Mouse (Mus musculus): ENCODE data around the gene Nthl1. TPM values are rescaled to one million over a fixed set of nuclear protein-coding genes. Genes with fewer than 3 reads are reported as not detected.
A peak's percentile ranks its signal among the peaks of the same experiment; 100 is the strongest.

Nthl1 gene
- polyA plus RNA-seq, 1 experiment from 2014 or later: 33.4 TPM

DNA sequence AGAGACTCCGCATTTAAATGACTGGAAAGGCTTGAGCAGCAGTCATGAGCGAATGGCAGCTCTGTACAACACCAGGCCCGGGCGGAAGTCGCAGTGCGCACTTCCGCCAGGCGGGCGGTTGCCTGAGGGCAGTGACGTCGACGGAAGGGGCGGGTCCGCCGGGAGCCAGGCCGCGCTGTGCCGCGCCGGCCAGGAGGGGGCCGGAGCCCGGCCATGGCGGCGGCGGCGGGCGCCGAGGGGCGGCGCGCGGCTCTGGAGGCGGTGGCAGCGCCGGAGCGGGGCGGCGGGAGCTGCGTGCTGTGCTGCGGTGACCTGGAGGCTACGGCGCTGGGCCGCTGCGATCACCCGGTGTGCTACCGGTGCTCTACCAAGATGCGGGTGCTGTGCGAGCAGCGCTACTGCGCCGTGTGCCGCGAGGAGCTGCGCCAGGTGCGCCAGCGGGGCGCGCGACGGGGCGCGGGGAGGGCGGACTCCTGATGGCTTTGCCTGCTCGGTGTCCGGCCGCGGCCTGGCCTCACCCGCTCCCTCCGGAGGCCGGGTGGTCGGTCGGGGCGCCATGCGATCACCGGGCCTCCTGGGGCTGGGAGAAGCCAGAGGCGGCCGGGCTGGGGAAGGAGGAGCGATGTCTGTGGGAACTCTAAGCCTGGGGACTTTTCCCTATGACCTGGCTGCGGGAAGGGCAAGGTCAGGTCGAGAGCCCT lies 37.2 kb downstream of the Nthl1 start, which contains the start of gene Zfp598:
Gene Zfp598 (plus strand): TSS at position 143 of the 701 bp plus-strand sequence.
- DNase-seq (ENCODE audit: low read depth, low spot score) (peak; percentile 51), ATAC-seq (peak; percentile 85)
- CTCF ChIA-PET: interaction anchor here (0.9 to 1.7 kb wide), 9 partner anchors 8 to 197 kb away, joined by 3 to 5 read pairs (median 3); partner anchors contain the start of genes Nthl1, Traf7 and Tsc2
- in situ Hi-C loops (cut with MboI; ENCODE audit: low pct_unique_long_range_greater_than_20kb): no loop called here
- no peaks in the 10 kb centered on the region for H3K27me3 ChIP-seq
- POLR2A ChIA-PET: interaction anchor here (0.7 to 2.0 kb wide), 9 partner anchors 12 to 197 kb away, joined by 3 to 7 read pairs (median 4); partner anchors contain the start of genes Nthl1, Syngr3, Tbl3 and Tsc2
- no peak for TF ChIP-seq CTCF (IDR thresholded peaks at IDR 0.05)

DNA sequence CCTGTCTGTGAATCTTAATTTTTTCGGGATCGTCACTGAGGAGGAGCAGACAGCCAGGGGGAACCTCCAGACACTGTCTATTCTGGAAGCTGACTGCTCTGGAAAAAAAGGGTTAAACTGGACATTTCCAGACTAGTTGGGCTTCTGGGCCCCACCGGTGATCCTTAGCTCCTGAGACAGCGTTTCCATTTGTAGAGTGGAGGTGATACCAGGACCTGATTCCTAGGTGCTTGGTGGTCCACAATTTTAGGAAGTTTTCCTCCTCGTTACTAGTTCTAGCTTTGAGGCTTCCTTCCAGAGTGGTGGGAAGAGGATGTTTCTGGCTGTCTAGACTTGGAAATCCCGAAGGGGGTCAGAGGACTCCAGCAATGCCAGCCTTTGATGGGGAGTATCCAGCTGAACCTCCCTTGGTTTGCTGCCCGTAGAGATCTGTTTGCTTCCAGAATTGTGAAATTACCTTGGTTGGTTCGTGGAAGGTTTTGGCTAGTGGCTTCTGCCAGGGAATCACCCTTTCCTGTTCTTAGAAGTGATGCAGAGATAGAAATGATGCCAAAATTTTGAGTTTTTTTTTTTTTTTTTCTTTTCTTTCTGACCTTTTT lies 37.9 kb downstream of the Nthl1 start:
- H3K27me3 ChIP-seq: no peaks in the 10 kb centered on the region
- in situ Hi-C loops (cut with MboI; ENCODE audit: low pct_unique_long_range_greater_than_20kb): no loop called here
- ATAC-seq: no peak
- no peak for DNase-seq (ENCODE audit: low read depth, low spot score)
- CTCF ChIA-PET: interaction anchor here (1.1 to 1.7 kb wide), 5 partner anchors 19 to 198 kb away, joined by 3 to 5 read pairs (median 4); partner anchors contain the start of genes Nthl1 and Tsc2
- no peak for TF ChIP-seq CTCF (IDR thresholded peaks at IDR 0.05)
- POLR2A ChIA-PET: interaction anchor here (0.8 to 2.0 kb wide), 9 partner anchors 15 to 197 kb away, joined by 3 to 7 read pairs (median 4); partner anchors contain the start of genes Nthl1, Syngr3, Tbl3 and Tsc2

DNA sequence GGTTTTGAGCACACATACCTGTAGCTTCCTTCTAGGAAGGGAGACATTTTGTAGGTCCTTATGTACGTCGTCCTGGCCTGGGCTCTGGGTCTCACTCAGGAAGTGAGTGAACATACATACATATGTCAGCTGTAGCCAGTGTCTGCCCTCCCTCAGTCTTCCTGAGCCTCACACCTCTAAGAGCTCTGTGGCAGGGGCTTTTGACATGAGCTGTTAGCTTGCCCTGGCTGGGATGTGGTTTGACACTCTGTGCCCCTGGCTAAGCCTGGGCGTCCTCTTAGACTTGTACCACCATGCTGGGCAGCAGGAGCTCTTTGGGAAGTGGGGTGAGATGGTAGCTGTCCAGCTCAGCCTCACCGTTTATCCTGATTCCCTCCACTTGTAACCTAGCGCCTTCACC lies 38.9 kb downstream of the Nthl1 start:
- ChIA-PET POLR2A (interaction anchor here (1.1 to 2.0 kb wide), 2 partner anchors 19 to 50 kb away, joined by 3 to 7 read pairs; partner anchors contain the start of gene Syngr3), CTCF (interaction anchor here (1.1 to 1.7 kb wide), 4 partner anchors 35 to 133 kb away, joined by 3 to 4 read pairs (median 4); partner anchors contain the start of genes Nthl1, Tbl3 and Tsc2)
- ATAC-seq: no peak
- DNase-seq (ENCODE audit: low read depth, low spot score): no peak
- in situ Hi-C loops (cut with MboI; ENCODE audit: low pct_unique_long_range_greater_than_20kb): no loop called here
- no peaks in the 10 kb centered on the region for H3K27me3 ChIP-seq
- no peak for TF ChIP-seq CTCF (IDR thresholded peaks at IDR 0.05)

DNA sequence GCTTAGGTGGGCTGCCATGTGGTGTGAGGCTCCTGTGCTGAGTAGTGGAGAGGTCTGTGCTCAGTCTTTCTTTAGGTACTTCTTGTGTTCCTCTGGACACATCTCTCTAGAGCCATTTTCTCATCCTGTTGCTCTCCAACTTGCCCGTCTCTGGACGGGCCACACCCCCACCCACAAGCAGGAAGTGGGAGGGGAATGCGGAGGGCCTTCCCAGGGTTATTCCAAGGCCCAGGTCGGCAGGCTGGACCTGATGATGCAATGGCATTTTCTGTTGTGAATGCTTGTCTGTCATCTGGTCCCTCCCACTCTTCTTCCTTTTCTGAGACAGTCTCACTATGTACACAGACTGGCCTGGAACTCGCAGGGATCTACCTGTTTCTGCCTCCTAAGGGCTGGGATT lies 39.7 kb downstream of the Nthl1 start:
- in situ Hi-C loops (cut with MboI; ENCODE audit: low pct_unique_long_range_greater_than_20kb): no loop called here
- ATAC-seq (no peak), DNase-seq (ENCODE audit: low read depth, low spot score) (no peak)
- CTCF ChIA-PET: interaction anchor here (1.1 to 1.3 kb wide), 2 partner anchors 34 to 40 kb away, joined by 4 read pairs; partner anchors contain the start of genes Nthl1, Tbl3 and Tsc2
- no peak for TF ChIP-seq CTCF (IDR thresholded peaks at IDR 0.05)
- no peaks in the 10 kb centered on the region for H3K27me3 ChIP-seq
- POLR2A ChIA-PET: no interaction called here

DNA sequence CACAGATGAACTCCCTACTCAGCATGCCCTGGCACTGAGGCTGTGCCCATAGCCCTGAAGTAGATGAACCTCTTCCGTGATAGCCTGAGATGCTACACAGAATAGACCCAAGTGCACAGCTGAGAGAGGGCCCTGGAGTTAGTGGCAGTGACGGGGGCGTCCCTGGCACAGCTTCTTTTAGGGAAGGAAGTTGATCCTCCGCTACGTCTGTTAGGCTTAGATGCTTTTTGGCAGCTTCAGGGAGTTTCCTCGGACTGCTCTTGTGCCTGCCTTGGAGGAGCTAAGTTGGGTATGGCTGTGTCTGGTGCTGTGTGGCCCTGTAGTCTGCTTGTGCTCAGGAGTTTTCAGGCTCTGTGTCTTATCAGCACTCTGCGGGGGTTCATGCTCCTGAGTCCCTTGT lies 41.8 kb downstream of the Nthl1 start:
- in situ Hi-C loops (cut with MboI; ENCODE audit: low pct_unique_long_range_greater_than_20kb): no loop called here
- TF ChIP-seq CTCF (IDR thresholded peaks at IDR 0.05): no peak
- H3K27me3 ChIP-seq: no peaks in the 10 kb centered on the region
- no peak for DNase-seq (ENCODE audit: low read depth, low spot score)
- ChIA-PET POLR2A (no interaction called here), CTCF (interaction anchor here (1.0 kb wide), 1 partner anchor 12 kb away, joined by 4 read pairs; no protein-coding TSS in a partner anchor)
- no peak for ATAC-seq

GRCm38 (mm10) chr17:24676187-24676586 lies 43.7 kb downstream of the Nthl1 start:
- TF ChIP-seq CTCF (IDR thresholded peaks at IDR 0.05): no peak
- in situ Hi-C loops (cut with MboI; ENCODE audit: low pct_unique_long_range_greater_than_20kb): no loop called here
- no peaks in the 10 kb centered on the region for H3K27me3 ChIP-seq
- ATAC-seq: no peak
- ChIA-PET POLR2A (no interaction called here), CTCF (interaction anchor here (1.1 to 1.2 kb wide), 2 partner anchors 9 to 25 kb away, joined by 3 to 4 read pairs; no protein-coding TSS in a partner anchor)
- no peak for DNase-seq (ENCODE audit: low read depth, low spot score)

DNA sequence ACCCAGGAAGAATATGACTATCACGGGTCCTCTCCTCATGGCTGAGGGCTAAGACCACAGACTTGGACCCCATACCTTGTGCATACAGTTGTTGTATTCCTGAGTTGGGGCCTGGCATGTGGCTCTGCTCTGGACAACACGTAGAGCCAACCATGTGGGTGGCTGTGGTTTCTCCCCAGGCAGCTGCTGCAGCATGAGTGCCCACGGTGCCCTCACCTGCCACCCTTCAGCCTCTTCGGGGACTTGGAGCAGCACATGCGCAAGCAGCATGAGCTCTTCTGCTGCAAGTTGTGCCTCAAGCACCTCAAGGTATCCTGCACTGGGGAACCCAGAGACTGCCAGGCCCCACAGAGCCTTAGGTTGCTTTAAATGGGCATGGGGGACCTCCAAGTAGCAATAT lies 44.4 kb downstream of the Nthl1 start:
- POLR2A ChIA-PET: no interaction called here
- no peak for TF ChIP-seq CTCF (IDR thresholded peaks at IDR 0.05)
- in situ Hi-C loops (cut with MboI; ENCODE audit: low pct_unique_long_range_greater_than_20kb): no loop called here

DNA sequence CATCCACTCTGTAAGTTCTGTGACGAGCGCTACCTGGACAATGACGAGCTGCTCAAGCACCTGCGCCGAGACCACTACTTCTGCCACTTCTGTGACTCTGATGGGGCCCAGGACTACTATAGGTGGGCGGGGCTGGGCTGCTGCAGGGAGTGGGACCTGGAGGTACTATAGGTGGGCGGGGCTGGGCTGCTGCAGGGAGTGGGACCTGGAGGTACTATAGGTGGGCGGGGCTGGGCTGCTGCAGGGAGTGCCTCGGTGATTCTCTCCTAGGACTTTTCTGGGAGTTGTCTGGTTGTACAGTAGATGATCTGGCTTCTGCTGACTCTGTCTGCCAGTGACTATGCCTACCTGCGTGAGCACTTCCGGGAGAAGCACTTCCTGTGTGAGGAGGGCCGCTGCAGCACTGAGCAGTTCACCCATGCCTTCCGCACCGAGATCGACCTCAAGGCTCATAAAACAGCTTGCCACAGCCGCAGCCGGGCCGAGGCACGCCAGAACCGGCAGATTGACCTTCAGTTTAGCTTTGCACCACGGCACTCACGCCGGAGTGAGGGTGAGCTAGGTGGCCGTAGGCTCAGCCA lies 45.1 kb downstream of the Nthl1 start:
- H3K27me3 ChIP-seq: no peaks in the 10 kb centered on the region
- no peak for DNase-seq (ENCODE audit: low read depth, low spot score)
- in situ Hi-C loops (cut with MboI; ENCODE audit: low pct_unique_long_range_greater_than_20kb): no loop called here
- ChIA-PET CTCF (interaction anchor here (0.6 kb wide), 1 partner anchor 9 kb away, joined by 3 read pairs; the partner anchor contains the start of gene Zfp598), POLR2A (no interaction called here)
- TF ChIP-seq CTCF (IDR thresholded peaks at IDR 0.05): no peak
- no peak for ATAC-seq

More for the DNA sequence above, 44.4 kb downstream of the Nthl1 start:
- CTCF ChIA-PET: interaction anchor here (1.1 to 1.2 kb wide), 2 partner anchors 10 to 26 kb away, joined by 3 to 4 read pairs; no protein-coding TSS in a partner anchor
- DNase-seq (ENCODE audit: low read depth, low spot score): no peak
- H3K27me3 ChIP-seq: no peaks in the 10 kb centered on the region
- ATAC-seq: no peak

- ChIA-PET CTCF (interaction anchor here (0.8 kb wide), 1 partner anchor 12 kb away, joined by 4 read pairs; no protein-coding TSS in a partner anchor), POLR2A (interaction anchor here (1.7 kb wide), 1 partner anchor 17 kb away, joined by 4 read pairs; the partner anchor contains the start of gene Zfp598)
- DNase-seq (ENCODE audit: low read depth, low spot score) (no peak), ATAC-seq (no peak)
- in situ Hi-C loops (cut with MboI; ENCODE audit: low pct_unique_long_range_greater_than_20kb): no loop called here
- no peak for TF ChIP-seq CTCF (IDR thresholded peaks at IDR 0.05)
- no peaks in the 10 kb centered on the region for H3K27me3 ChIP-seq
Observed at GRCm38 (mm10) chr17:24686514-24686913, 54.0 kb downstream of the Nthl1 start.

GRCm38 (mm10) chr17:24687146-24687595 lies 54.7 kb downstream of the Nthl1 start:
- ChIA-PET CTCF (interaction anchor here (0.8 kb wide), 1 partner anchor 13 kb away, joined by 4 read pairs; no protein-coding TSS in a partner anchor), POLR2A (no interaction called here)
- in situ Hi-C loops (cut with MboI; ENCODE audit: low pct_unique_long_range_greater_than_20kb): no loop called here
- H3K27me3 ChIP-seq: no peaks in the 10 kb centered on the region
- DNase-seq (ENCODE audit: low read depth, low spot score): no peak
- no peak for ATAC-seq
- no peak for TF ChIP-seq CTCF (IDR thresholded peaks at IDR 0.05)

Data from Patski (cell line).